Mouse (Mus musculus): ENCODE results near the gene Mrpl30.

DNA sequence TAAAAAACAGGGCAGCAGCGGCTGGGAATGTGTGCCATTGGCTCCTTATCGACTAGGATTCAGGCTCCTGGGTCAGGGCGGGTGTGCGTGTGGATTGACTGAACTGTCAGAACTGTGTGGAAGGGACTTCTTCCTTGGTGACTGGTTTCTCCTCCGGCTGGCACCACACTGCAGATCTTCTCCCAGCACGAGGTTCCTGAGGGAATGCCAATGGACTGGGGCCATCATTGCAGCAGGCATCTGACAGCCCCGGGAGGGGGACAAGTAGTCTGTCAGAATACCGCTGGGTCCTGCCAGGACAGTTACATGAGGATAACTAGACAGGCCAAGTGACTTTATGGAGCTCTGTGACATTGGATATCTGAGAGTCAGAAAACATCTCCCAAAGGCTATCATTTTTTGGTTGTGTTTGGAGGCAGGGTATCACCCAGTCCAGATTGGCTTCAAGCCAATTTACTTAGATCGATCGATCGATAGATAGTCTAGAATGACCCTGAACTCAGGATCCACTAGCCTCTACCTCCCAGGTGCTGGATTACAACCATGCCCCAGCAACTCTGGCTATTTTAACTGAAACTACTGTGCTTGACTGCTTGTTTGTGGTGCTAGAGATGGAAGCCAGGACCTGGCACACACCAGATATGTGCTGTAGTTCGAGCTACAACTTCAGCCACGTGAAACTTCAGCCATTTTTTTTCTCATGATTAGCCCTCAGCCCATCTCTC is 12.4 kb upstream of the Mrpl30 start:
- no peak for TF ChIP-seq CTCF (IDR thresholded peaks at IDR 0.05; ENCODE audit: extremely low read depth, insufficient read depth, low read length)
- TF ChIP-seq POLR2A (IDR thresholded peaks at IDR 0.05; ENCODE audit: extremely low read depth, insufficient read depth, low read length), result no peak

All from cortical plate, adult 2 months (tissue).